Mouse (Mus musculus) liver, embryonic 11.5 days (tissue): ENCODE measurements around the gene Kynu. TPM values are rescaled to one million over a fixed set of nuclear protein-coding genes. Genes with fewer than 3 reads are reported as not detected.

Experiments used
- ATAC-seq: fragments of 200-750 bp; cut with Nextera tagmentation; replicated peaks from 2 replicates; pipeline ENCODE4 v1.8.0; 2017; ENCODE audit warnings: moderate number of reproducible peaks, mild to moderate bottlenecking, moderate TSS enrichment, moderate library complexity; ENCODE audit not compliant: low FRiP score
- DNase-seq: peaks from one replicate; pipeline ENCODE4 v3.0.0-alpha.2; 2017; ENCODE audit warnings: low spot score
- H3K27ac ChIP-seq: fragments of 300-500 bp; sonication (generic); 2 replicates; pipeline ENCODE4 v1.5.1; 2014; ENCODE audit warnings: mild to moderate bottlenecking, low read depth, low read length, control low read depth
- H3K27me3 ChIP-seq: fragments of 300-500 bp; sonication (generic); replicated peaks from 2 replicates; pipeline ENCODE4 v1.6.1; 2014; ENCODE audit warnings: low read length, mixed read lengths; ENCODE audit not compliant: control insufficient read depth, insufficient read depth
- H3K36me3 ChIP-seq: fragments of 300-500 bp; sonication (generic); 2 replicates; pipeline ENCODE4 v1.6.1; 2014; ENCODE audit warnings: mild to moderate bottlenecking, low read length, moderate library complexity, mixed read lengths; ENCODE audit not compliant: control insufficient read depth, insufficient read depth
- H3K4me1 ChIP-seq: fragments of 300-500 bp; sonication (generic); replicated peaks from 2 replicates; pipeline ENCODE4 v1.6.1; 2014; ENCODE audit warnings: low read length, mixed read lengths; ENCODE audit not compliant: control insufficient read depth, insufficient read depth
- H3K4me2 ChIP-seq: fragments of 300-500 bp; sonication (generic); 2 replicates; pipeline ENCODE4 v1.6.1; 2014; ENCODE audit warnings: mild to moderate bottlenecking, control low read depth, moderate library complexity
- H3K4me3 ChIP-seq: fragments of 300-500 bp; sonication (generic); 2 replicates; pipeline ENCODE4 v1.5.1; 2014; ENCODE audit warnings: low read depth, low read length, control low read depth
- H3K9ac ChIP-seq: fragments of 300-500 bp; sonication (generic); 2 replicates; pipeline ENCODE4 v1.6.1; 2014; ENCODE audit warnings: low read depth, low read length, control low read depth
- H3K9me3 ChIP-seq: fragments of 300-500 bp; sonication (generic); 2 replicates; pipeline ENCODE4 v1.6.1; 2016; ENCODE audit warnings: low read length, inconsistent platforms, mixed read lengths; ENCODE audit not compliant: control insufficient read depth
- WGBS: fragments of 180-500 bp; shearing (Covaris S2); extraction: QIAGEN DNeasy Blood & Tissue Kit; methylation state at CpG from one replicate; pipeline ENCODE4 v1.1.7; 2014; 5-methylcytosine and 5-hydroxymethylcytosine counted together
- polyA plus RNA-seq: library from polyadenylated mRNA; unstranded; fragments of >200 nt; fragmentation: Nextera tagmentation; extraction: Ambion mirVana; gene quantifications from 2 replicates; pipeline ENCODE4 v1.2.1, GENCODE M21; 2014

Gene Kynu
- polyA plus RNA-seq, 1 experiment from 2014 or later: 0.38 TPM

- H3K9ac ChIP-seq: no peak overlapping the region
- no peak overlapping the region for H3K4me2 ChIP-seq
- H3K27ac ChIP-seq: no peak overlapping the region
- no peaks in the 10 kb centered on the region for H3K4me1 ChIP-seq
- H3K27me3 ChIP-seq: no peaks in the 10 kb centered on the region
- WGBS: 79% methylated on average over 3 of the region's 3 CpGs
- H3K36me3 ChIP-seq: no peaks in the 10 kb centered on the region
- H3K9me3 ChIP-seq: no peaks in the 10 kb centered on the region
- no peak for ATAC-seq
- no peak for DNase-seq
- H3K4me3 ChIP-seq: no peak overlapping the region
These were observed 1.9 kb downstream of the Kynu start for GRCm38 (mm10) chr2:43556985-43557384.

- H3K9ac ChIP-seq: no peak overlapping the region
- no peaks in the 10 kb centered on the region for H3K36me3 ChIP-seq
- no peak overlapping the region for H3K4me2 ChIP-seq
- no peak overlapping the region for H3K4me3 ChIP-seq
- H3K4me1 ChIP-seq: no peaks in the 10 kb centered on the region
- DNase-seq (no peak), ATAC-seq (no peak)
- H3K27ac ChIP-seq: no peak overlapping the region
- no peaks in the 10 kb centered on the region for H3K27me3 ChIP-seq
- H3K9me3 ChIP-seq: no peaks in the 10 kb centered on the region
- WGBS: 62% methylated on average over 3 of the region's 3 CpGs
These were observed 6.1 kb downstream of the Kynu start for GRCm38 (mm10) chr2:43561209-43561608.

DNA sequence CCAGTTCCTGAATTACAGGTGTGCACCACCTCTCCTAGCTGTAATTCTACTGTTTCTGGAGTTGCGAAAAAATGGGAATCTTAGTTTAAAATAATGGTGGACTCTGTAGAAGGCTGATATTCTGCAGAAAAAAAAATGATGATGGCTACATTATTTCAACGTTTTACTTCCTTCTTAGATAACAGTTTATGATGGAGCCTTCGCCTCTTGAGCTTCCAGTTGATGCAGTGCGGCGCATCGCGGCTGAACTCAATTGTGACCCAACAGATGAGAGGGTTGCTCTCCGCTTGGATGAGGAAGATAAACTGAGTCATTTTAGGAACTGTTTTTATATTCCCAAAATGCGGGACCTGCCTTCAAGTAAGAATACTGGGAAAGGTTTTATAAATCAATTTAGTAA, 7.7 kb downstream of the Kynu start:
- Histone ChIP-seq H3K4me1 (no peaks in the 10 kb centered on the region), H3K4me3 (no peak overlapping the region), H3K9me3 (no peaks in the 10 kb centered on the region), H3K27ac (no peak overlapping the region), H3K36me3 (no peaks in the 10 kb centered on the region), H3K4me2 (no peak overlapping the region), H3K27me3 (no peaks in the 10 kb centered on the region), H3K9ac (no peak overlapping the region)
- ATAC-seq (no peak), DNase-seq (no peak)
- 91% methylated on average over 9 of the region's 9 CpGs for WGBS

- no peaks in the 10 kb centered on the region for H3K4me1 ChIP-seq
- no peaks in the 10 kb centered on the region for H3K36me3 ChIP-seq
- H3K9ac ChIP-seq: no peak overlapping the region
- H3K9me3 ChIP-seq: no peaks in the 10 kb centered on the region
- ATAC-seq (no peak), DNase-seq (no peak)
- no peak overlapping the region for H3K4me3 ChIP-seq
- WGBS: 69% methylated on average over 1 of the region's 1 CpGs
- no peaks in the 10 kb centered on the region for H3K27me3 ChIP-seq
- no peak overlapping the region for H3K27ac ChIP-seq
- no peak overlapping the region for H3K4me2 ChIP-seq
These were observed 13.3 kb downstream of the Kynu start for GRCm38 (mm10) chr2:43568406-43568805.

DNA sequence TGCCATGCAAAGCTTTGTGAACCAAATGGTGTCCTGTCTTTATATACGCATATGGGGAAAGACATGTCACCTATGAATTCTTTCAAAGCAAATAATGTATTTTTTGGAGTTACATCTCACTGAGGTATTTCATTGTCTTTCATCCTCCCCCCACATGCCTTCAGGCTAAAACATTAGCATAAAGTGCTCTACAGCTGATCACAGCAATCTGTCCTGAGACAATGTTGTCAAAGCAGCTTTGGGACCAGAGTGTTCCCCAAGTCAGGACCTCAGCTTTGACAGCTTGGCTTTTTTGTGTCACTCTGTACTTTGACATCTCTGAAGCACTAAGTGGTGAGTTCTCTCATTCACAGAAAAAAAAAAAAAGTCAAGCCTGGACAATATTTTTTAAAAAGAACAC, 18.4 kb downstream of the Kynu start:
- Histone ChIP-seq H3K4me2 (no peak overlapping the region), H3K27me3 (no peaks in the 10 kb centered on the region), H3K9me3 (no peaks in the 10 kb centered on the region), H3K27ac (no peak overlapping the region), H3K9ac (no peak overlapping the region), H3K4me3 (no peak overlapping the region), H3K4me1 (no peaks in the 10 kb centered on the region), H3K36me3 (no peaks in the 10 kb centered on the region)
- DNase-seq (no peak), ATAC-seq (no peak)
- WGBS: 95% methylated on average over 1 of the region's 1 CpGs

DNA sequence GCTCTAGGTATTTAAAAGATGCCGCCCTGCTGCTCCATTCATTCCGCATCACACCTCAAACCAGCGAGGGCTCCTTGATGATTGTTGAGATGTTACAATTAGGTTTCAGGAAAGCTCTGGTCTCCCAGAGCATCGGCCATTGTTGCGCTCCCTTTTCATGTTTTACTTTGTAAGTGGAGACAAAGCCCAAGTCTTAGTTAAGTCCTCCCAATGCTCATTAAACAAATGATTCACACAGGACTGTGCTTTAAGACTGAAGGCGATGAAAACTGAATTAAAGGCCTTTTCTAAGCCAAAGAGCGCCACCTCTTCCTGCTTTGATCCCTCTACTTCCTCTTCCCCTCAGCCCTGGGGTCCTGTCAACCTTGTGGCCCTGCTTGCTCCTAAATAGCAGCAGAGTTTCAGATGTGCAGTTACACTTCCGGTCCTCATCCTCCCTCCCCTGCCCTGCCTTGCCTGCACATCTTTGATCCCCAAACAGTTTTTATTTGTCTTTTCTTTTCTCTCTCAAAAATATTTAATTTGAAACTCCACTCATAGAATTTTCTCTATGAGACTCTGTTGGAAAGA, 28.2 kb downstream of the Kynu start:
- Histone ChIP-seq H3K9me3 (no peaks in the 10 kb centered on the region), H3K4me2 (no peak overlapping the region), H3K36me3 (no peaks in the 10 kb centered on the region), H3K4me1 (no peaks in the 10 kb centered on the region), H3K27ac (no peak overlapping the region), H3K27me3 (no peaks in the 10 kb centered on the region), H3K4me3 (no peak overlapping the region), H3K9ac (no peak overlapping the region)
- DNase-seq (no peak), ATAC-seq (no peak)
- 67% methylated on average over 8 of the region's 8 CpGs for WGBS

DNA sequence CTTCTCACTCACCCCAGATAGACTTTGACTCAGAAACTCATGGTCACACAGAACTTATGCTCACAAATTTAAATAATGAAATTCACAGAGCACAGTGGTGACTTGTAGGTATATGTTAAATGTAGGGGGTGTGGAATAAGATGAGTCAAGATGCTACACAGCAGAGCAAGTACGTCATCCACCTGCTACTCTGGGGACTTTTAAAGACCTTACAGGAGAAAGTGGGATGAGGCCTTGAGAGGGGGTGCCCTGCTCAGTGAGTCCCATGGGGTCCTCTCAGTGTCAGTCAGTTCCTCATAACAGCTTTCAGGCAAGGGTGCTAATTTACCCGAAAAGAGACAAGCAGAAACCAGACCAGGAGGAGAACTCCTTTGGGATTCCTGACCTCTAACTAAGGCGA, 30.4 kb downstream of the Kynu start:
- WGBS: 80% methylated on average over 3 of the region's 3 CpGs
- no peak overlapping the region for H3K9ac ChIP-seq
- H3K4me3 ChIP-seq: no peak overlapping the region
- H3K27me3 ChIP-seq: no peaks in the 10 kb centered on the region
- no peak overlapping the region for H3K27ac ChIP-seq
- no peaks in the 10 kb centered on the region for H3K4me1 ChIP-seq
- DNase-seq: no peak
- H3K9me3 ChIP-seq: no peaks in the 10 kb centered on the region
- ATAC-seq: no peak
- no peak overlapping the region for H3K4me2 ChIP-seq
- no peaks in the 10 kb centered on the region for H3K36me3 ChIP-seq

GRCm38 (mm10) chr2:43587832-43588231, 32.7 kb downstream of the Kynu start:
- H3K4me3 ChIP-seq: no peak overlapping the region
- no peak overlapping the region for H3K4me2 ChIP-seq
- no peaks in the 10 kb centered on the region for H3K27me3 ChIP-seq
- H3K27ac ChIP-seq: no peak overlapping the region
- 61% methylated on average over 2 of the region's 2 CpGs for WGBS
- H3K9me3 ChIP-seq: no peaks in the 10 kb centered on the region
- DNase-seq (no peak), ATAC-seq (no peak)
- no peak overlapping the region for H3K9ac ChIP-seq
- no peaks in the 10 kb centered on the region for H3K4me1 ChIP-seq
- H3K36me3 ChIP-seq: no peaks in the 10 kb centered on the region

GRCm38 (mm10) chr2:43592001-43592704, 37.0 kb downstream of the Kynu start:
- H3K4me1 ChIP-seq: no peaks in the 10 kb centered on the region

More at GRCm38 (mm10) chr2:43592001-43592704, 37.0 kb downstream of the Kynu start:
- Histone ChIP-seq H3K4me2 (no peak overlapping the region), H3K9ac (no peak overlapping the region), H3K4me3 (no peak overlapping the region), H3K27me3 (no peaks in the 10 kb centered on the region), H3K27ac (no peak overlapping the region), H3K9me3 (no peaks in the 10 kb centered on the region), H3K36me3 (no peaks in the 10 kb centered on the region)
- ATAC-seq: no peak
- no peak for DNase-seq
- WGBS: 40% methylated on average over 1 of the region's 1 CpGs
